Mouse (Mus musculus): Measurements from ENCODE around the gene Cntnap4. TPM values are rescaled to one million over a fixed set of nuclear protein-coding genes. Genes with fewer than 3 reads are reported as not detected.
"Not testable (repeated sequence)": the region's sequence is repeated elsewhere in the genome, so short reads cannot be mapped to it uniquely, and the experiment has no call there.

The Cntnap4 gene
- polyA plus RNA-seq, 1 experiment, result not detected

GRCm38 (mm10) chr8:112849541-112849940 is 279.7 kb downstream of the Cntnap4 start:
- not testable (repeated sequence) for H3K4me3 ChIP-seq (ENCODE audit: insufficient read depth, low read depth, low read length); H3K27ac ChIP-seq (replicated peaks; ENCODE audit: low read depth, low read length); H3K4me1 ChIP-seq (ENCODE audit: control insufficient read depth, insufficient read depth, insufficient read length, low read length)

- Histone ChIP-seq H3K4me1 (ENCODE audit: control insufficient read depth, insufficient read depth, insufficient read length, low read length) (no peaks in the 10 kb centered on the region), H3K27ac (replicated peaks; ENCODE audit: low read depth, low read length) (no peak overlapping the region), H3K4me3 (ENCODE audit: insufficient read depth, low read depth, low read length) (no peak overlapping the region)
Observed at GRCm38 (mm10) chr8:112906458-112907112, 336.7 kb downstream of the Cntnap4 start.

GRCm38 (mm10) chr8:112909527-112909926 is 339.7 kb downstream of the Cntnap4 start:
- no peaks in the 10 kb centered on the region for H3K4me1 ChIP-seq (ENCODE audit: control insufficient read depth, insufficient read depth, insufficient read length, low read length)
- no peak overlapping the region for H3K4me3 ChIP-seq (ENCODE audit: insufficient read depth, low read depth, low read length)
- H3K27ac ChIP-seq (replicated peaks; ENCODE audit: low read depth, low read length), result no peak overlapping the region

GRCm38 (mm10) chr8:112911422-112911821 is 341.6 kb downstream of the Cntnap4 start:
- no peak overlapping the region for H3K27ac ChIP-seq (replicated peaks; ENCODE audit: low read depth, low read length)
- no peak overlapping the region for H3K4me3 ChIP-seq (ENCODE audit: insufficient read depth, low read depth, low read length)
- no peaks in the 10 kb centered on the region for H3K4me1 ChIP-seq (ENCODE audit: control insufficient read depth, insufficient read depth, insufficient read length, low read length)

- Histone ChIP-seq H3K4me1 (ENCODE audit: control insufficient read depth, insufficient read depth, insufficient read length, low read length) (no peaks in the 10 kb centered on the region), H3K27ac (replicated peaks; ENCODE audit: low read depth, low read length) (no peak overlapping the region)
Observed at GRCm38 (mm10) chr8:112922151-112922550, 352.3 kb downstream of the Cntnap4 start.

GRCm38 (mm10) chr8:112922789-112923188 is 352.9 kb downstream of the Cntnap4 start:
- no peaks in the 10 kb centered on the region for H3K4me1 ChIP-seq (ENCODE audit: control insufficient read depth, insufficient read depth, insufficient read length, low read length)
- no peak overlapping the region for H3K4me3 ChIP-seq (ENCODE audit: insufficient read depth, low read depth, low read length)
- no peak overlapping the region for H3K27ac ChIP-seq (replicated peaks; ENCODE audit: low read depth, low read length)

More at GRCm38 (mm10) chr8:112922151-112922550, 352.3 kb downstream of the Cntnap4 start:
- no peak overlapping the region for H3K4me3 ChIP-seq (ENCODE audit: insufficient read depth, low read depth, low read length)
